Mouse (Mus musculus): ENCODE data around the gene Myom3.
"Not testable (repeated sequence)": the region's sequence is repeated elsewhere in the genome, so short reads cannot be mapped to it uniquely, and the experiment has no call there.

The Myom3 gene

GRCm38 (mm10) chr4:135759356-135759976, at the start of gene Myom3:
TSS of gene Myom3 (plus strand) at chr4:135759715.
- no peak for DNase-seq (ENCODE audit: low spot score in 2 of 2)

DNA sequence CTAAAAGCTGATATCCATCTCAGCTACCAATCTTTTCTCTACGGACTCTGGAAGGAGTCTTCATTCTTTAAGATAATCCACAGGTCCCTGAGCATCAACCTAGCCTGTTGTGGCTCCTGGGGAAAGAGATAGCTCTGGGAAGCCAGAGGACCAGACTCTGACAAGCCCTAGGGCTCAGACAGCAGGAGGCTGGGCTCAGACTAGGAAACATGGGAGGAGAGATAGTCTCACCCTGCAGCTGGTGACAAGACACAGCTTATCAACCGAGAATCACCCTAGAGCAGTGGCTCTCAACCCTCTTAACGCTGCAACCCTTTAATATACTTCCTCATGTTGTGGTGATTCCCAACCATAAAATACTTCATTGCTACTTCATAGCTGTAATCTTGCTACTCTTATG, 49.1 kb upstream of the Myom3 start:
- no peak for DNase-seq (ENCODE audit: low spot score in 2 of 2)

DNA sequence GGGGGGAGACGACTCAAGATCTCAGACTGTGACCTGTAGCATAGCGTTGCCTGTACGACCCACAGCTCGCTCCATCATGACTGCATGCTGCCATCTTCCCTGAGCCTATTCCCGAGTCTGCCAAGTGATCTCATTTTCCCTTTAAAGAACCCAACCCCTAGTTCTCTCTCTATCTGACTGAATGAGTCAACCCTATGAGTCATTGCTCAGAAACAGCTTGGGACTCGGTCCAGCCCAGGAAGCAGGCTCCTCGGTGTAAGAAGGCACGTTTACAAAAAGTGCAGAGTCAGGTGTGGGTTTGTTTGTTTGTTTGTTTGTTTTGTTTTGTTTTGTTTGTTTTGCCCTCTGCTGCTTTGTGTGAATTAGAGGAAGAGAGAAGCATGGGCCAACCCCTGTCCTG, 44.7 kb upstream of the Myom3 start:
- peak in 1 of 2 experiments; percentile 48 for DNase-seq (ENCODE audit: low spot score in 2 of 2)

DNA sequence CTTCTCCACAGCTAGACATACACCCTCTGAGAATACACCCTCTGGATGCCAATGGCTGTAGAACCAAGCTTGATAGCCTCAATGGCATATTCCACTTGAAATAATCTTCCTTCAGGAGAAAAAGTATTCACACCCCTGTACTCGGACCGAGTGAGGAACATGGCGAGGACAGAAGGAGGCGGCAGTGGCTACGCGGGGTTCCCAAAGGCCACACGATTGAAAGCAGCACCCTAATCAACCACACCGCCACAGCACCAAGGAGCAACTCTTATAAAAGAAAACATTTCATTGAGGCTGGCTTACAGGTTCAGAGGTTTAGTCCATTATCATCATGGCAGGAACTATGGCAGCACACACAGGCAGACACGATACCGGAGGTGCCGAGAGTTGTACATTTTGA, 43.1 kb upstream of the Myom3 start:
- DNase-seq (ENCODE audit: low spot score in 2 of 2), result not testable (repeated sequence)

DNA sequence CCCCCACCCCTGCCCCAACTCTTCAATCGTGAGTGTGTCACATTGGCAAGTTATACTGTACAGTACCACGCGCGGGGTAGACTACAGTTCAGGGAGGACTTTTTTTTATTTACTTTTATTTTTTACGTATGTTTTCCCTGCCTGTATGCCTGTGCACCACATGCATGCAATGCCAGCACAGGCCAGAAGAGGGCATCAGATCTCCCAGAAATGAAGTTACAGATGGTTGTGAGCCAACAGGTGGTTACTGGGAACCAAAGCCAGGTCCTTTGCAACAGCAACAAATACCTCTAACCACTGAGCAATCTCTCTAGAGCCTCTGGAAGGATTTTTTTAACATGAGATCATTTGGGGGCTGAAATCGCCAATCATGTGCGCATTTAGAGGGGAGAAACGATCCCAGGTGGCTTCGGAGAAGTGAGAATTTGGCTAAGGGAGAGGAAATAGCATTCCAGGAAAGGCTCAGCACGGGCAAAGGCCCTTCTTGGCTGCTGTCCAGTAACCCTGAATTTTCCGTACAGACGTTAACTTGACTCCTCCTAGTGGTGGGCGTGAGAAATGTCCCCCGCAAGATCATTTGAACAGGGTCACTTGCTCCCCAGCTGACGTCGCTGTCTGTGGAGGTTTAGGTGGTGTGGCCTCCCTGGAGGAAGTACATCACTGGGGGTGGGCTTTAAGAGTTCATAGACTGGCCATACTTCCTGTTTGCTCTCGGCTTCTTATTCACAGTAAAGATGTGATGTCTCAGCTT, 36.8 kb upstream of the Myom3 start:
- no peak for DNase-seq (ENCODE audit: low spot score in 2 of 2)

- DNase-seq (ENCODE audit: low spot score in 2 of 2), result no peak
Measured at GRCm38 (mm10) chr4:135726416-135726815, 33.1 kb upstream of the Myom3 start.

- DNase-seq (ENCODE audit: low spot score in 2 of 2), result no peak
Measured at GRCm38 (mm10) chr4:135727817-135728216, 31.7 kb upstream of the Myom3 start, which contains the start of gene Il22ra1. TSS of gene Il22ra1 (plus strand) at chr4:135728172.

GRCm38 (mm10) chr4:135730204-135730603, 29.3 kb upstream of the Myom3 start:
- peak in 1 of 2 experiments; percentile 36 for DNase-seq (ENCODE audit: low spot score in 2 of 2)

DNA sequence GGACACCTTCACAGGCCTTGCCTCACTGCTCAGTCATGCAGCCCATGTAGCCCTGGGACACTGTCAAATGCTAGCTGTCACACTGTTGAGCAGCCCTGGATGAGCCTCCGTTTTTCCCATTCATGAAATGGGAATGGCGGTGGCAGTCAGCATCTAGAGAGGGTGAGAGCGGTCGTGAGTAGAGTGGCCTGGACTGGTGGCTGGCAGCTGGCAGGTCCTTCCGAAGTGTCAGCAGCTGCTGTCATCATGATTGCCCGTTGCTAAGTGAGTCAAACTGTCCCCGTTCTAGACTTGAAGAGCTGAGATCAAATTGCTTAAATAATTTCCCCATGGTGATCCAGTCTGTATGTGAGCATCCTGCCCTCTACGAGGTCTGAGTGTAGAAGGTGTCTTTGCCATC, 28.6 kb upstream of the Myom3 start:
- DNase-seq (ENCODE audit: low spot score in 2 of 2), result no peak

DNA sequence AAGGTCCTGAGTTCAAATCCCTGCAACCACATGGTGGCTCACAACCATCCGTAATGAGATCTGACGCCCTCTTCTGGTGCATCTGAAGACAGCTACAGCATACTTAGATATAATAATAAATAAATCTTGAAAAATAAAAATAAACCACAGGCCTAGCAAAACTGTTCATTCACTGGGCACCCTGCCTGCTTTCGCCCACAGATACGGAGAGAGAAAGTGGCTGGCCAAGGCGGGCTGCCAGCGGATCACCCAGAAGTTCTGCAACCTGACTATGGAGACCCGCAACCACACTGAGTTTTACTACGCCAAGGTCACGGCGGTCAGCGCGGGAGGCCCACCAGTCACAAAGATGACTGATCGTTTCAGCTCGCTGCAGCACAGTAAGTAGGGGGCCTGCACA, 25.6 kb upstream of the Myom3 start:
- DNase-seq (ENCODE audit: low spot score in 2 of 2), result peak in 1 of 2 experiments; percentile 64

- DNase-seq (ENCODE audit: low spot score in 2 of 2), result no peak
Measured at GRCm38 (mm10) chr4:135736903-135737302, 22.6 kb upstream of the Myom3 start.

DNA sequence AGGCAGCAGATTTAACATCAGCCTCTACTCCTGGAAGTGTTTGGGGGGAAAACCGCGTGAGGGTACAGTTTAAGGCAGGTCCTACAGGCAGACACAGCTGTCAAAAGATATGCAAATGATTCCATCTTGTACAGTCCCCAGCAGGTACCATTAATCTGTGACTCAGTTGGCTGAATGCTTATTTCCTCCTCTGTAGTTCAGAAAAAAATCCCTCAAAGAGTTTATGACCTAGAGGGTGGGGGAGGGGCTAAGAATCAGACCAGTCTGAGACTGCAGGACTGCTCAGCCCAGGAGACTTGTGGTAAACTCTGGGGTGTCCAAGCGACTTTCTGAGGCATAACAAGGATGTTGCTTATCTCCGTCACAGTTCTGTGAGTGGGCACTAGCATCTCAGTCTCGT, 21.3 kb upstream of the Myom3 start:
- no peak for DNase-seq (ENCODE audit: low spot score in 2 of 2)

DNA sequence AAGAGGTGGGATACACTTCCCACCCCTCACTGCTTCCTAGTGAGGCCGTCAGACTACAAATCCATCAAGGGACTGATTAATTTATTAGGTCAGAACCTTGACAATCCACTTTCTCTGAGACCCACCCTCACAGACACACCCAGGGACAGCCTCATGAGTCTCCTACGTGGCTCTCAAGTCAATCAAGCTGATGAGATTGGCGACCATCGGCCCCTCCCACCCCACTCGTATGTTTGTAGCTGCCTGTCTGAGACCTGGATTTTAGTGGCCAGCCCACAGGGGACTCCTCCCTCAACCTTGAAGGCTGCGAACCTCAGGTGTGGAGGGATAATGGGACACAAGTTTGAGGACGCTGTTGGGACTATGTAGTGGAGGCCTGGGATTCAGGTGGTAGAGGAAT, 20.4 kb upstream of the Myom3 start:
- no peak for DNase-seq (ENCODE audit: low spot score in 2 of 2)

- no peak for DNase-seq (ENCODE audit: low spot score in 2 of 2)
Measured at GRCm38 (mm10) chr4:135739672-135740071, 19.8 kb upstream of the Myom3 start.

- DNase-seq (ENCODE audit: low spot score in 2 of 2), result no peak
Measured at GRCm38 (mm10) chr4:135743520-135743919, 16.0 kb upstream of the Myom3 start.

GRCm38 (mm10) chr4:135744726-135745448, 14.6 kb upstream of the Myom3 start:
- no peak for DNase-seq (ENCODE audit: low spot score in 2 of 2)

DNA sequence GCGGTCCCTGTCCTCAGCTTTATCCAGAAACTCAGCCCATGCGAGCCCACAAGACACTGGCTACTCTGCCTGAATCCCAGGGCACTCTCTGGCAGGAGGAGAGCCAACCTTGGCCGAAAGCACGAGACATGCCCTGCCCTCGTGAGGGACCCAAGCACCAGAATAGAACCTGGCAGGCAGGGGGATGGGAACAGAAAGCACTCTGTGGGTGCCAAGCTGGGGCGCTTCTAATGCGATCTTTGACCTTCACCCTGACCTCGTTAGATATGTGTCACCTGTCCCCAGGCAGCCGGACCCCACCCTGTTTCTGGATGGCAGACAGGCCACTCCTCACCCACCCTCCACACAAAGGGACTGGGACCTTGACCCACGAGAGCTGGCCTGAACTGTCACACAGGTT, 13.9 kb upstream of the Myom3 start:
- no peak for DNase-seq (ENCODE audit: low spot score in 2 of 2)

DNA sequence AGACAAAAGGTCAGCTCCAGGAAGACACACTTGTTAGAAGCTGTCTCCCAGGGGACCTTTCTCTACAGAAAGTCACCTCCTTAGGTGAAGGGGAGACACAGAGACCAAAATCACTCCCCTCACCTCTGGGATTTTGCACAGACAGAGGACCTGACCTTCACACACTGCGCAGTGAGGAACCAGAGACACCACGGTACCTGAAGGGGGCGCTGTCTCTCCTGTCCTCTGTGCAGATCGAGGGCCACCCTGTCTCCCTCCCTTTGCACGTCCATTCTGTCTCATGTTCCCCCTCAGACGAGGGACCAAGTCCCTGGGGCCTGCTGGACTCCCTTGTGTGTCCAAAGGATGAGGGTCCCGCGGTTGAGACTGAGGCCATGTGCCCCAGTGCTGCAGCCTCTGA, 8.6 kb upstream of the Myom3 start:
- no peak for DNase-seq (ENCODE audit: low spot score in 2 of 2)

GRCm38 (mm10) chr4:135752106-135752778, 7.3 kb upstream of the Myom3 start:
- DNase-seq (ENCODE audit: low spot score in 2 of 2), result no peak

DNA sequence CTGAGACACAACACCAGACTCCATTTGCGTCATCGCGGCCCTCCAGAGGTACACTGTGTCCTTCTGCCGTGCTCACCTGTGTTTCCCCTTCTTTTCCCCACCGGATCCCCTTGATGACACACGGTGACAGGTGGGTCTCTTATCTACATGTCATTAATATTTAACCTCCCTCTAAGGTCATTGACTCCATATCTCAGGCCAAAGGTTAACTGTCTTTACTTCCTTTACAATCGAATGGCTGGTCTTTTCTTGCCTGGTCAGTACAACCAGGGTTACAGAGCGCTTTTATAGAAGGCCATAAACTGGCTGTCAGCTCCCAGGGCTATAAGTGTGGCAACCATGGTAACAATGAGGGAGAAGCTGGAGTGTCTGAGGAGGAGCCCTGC, 6.7 kb upstream of the Myom3 start:
- DNase-seq (ENCODE audit: low spot score in 2 of 2), result no peak

DNA sequence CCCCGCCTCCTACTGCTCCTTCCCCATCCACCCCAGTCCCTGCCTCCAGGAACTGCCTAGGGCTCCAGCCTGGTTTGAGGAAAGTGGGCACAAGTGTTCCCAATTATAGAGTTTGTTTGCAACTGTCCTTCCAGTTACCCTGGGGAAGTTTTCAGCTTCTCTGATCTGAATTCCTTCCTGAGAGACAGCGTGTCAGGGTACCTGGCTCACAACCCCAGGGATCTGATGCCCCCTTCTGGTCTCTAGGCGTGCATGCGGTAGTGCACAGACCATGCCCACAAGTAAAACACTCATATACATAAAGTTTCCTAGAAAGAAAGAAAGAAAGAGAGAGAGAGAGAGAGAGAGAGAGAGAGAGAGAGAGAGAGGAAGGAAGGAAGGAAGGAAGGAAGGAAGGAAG, 1.2 kb upstream of the Myom3 start:
- DNase-seq (ENCODE audit: low spot score in 2 of 2), result no peak

- DNase-seq (ENCODE audit: low spot score in 2 of 2), result no peak
Measured at GRCm38 (mm10) chr4:135758825-135759224, 690 bp upstream of the Myom3 start.
